Mouse (Mus musculus) testis, adult 2 months (tissue): Measurements from ENCODE around the gene Cox6b1.

Experiments
- CTCF ChIP-seq: fragments of 200-500 bp; IDR thresholded peaks from 2 replicates; pipeline ENCODE4 v1.5.1; 2012; ENCODE audit warnings: low read depth, mild to moderate bottlenecking, inconsistent platforms, low read length, moderate library complexity; ENCODE audit not compliant: control insufficient read depth, insufficient read depth, insufficient replicate concordance
- POLR2A ChIP-seq: fragments of 200-500 bp; IDR thresholded peaks from 2 replicates; pipeline ENCODE4 v1.6.1; 2012; ENCODE audit warnings: low read depth, mild to moderate bottlenecking, inconsistent platforms, low read length, moderate library complexity; ENCODE audit not compliant: control insufficient read depth

GRCm38 (mm10) chr7:30608476-30608875 lies 17.5 kb downstream of the Cox6b1 start:
- no peak for TF ChIP-seq POLR2A
- no peak for TF ChIP-seq CTCF
